Mouse (Mus musculus): ENCODE measurements around the gene Tnni2.

DNA sequence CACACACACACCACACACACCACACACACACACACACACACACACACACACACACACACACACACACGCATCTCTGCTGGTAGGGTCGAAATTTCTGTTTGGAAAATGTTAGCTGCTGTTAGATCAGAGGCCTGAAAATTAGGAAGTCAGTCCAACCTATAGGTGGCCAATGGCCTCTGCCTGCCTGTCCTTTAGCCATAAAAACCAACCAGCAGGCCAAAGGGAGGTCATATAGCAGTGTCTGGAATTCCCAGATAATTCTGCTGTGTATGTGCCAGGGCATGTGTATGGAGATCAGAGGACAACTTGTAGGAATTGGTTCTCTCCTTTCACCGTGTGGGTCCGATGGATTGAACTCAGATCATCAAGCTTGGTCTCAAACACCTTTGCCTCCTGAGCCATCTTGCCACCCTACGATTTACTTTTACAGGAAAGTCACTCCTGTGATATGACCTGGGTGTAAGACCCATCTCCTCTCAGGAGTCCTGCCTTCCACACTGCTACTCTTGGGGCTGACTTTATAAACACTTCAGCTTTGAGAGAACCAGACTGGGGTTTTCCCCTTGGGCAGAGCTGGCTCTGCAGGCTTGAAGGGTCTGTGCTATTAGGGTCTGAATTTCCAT is 17.2 kb downstream of the Tnni2 start:
- TF ChIP-seq CTCF (IDR thresholded peaks at IDR 0.05; ENCODE audit: borderline replicate concordance, control insufficient read depth, extremely low read depth, insufficient read depth, low read length, poor library complexity) (no peak), POLR2A (IDR thresholded peaks at IDR 0.05; ENCODE audit: control insufficient read depth, extremely low read depth, insufficient read depth, low read length, poor library complexity) (no peak)
